Mouse (Mus musculus) kidney, postnatal 0 days (tissue): ENCODE results near the gene Metrn. TPM values are rescaled to one million over a fixed set of nuclear protein-coding genes. Genes with fewer than 3 reads are reported as not detected.
A peak's percentile ranks its signal among the peaks of the same experiment; 100 is the strongest.

ENCODE experiments used
- ATAC-seq: fragments of 200-750 bp; cut with Nextera tagmentation; replicated peaks from 2 replicates; pipeline ENCODE4 v1.8.0; 2017; ENCODE audit warnings: low read depth, moderate number of reproducible peaks, moderate TSS enrichment, moderate library complexity; ENCODE audit not compliant: low FRiP score
- DNase-seq: peaks from one replicate; pipeline ENCODE4 v3.0.0-alpha.2; 2016; ENCODE audit warnings: low spot score
- H3K27ac ChIP-seq: fragments of 300-500 bp; sonication (generic); 2 replicates; pipeline ENCODE4 v1.5.1; 2014; ENCODE audit warnings: mild to moderate bottlenecking
- H3K27me3 ChIP-seq: fragments of 300-500 bp; sonication (generic); 2 replicates; pipeline ENCODE4 v1.6.1; 2014; ENCODE audit warnings: low read length, mixed read lengths; ENCODE audit not compliant: insufficient read depth
- H3K36me3 ChIP-seq: fragments of 300-500 bp; sonication (generic); 2 replicates; pipeline ENCODE4 v1.6.1; 2014; ENCODE audit warnings: low read length, mixed read lengths; ENCODE audit not compliant: insufficient read depth
- H3K4me1 ChIP-seq: fragments of 300-500 bp; sonication (generic); replicated peaks from 2 replicates; pipeline ENCODE4 v1.6.1; 2014; ENCODE audit warnings: antibody characterized with exemption, low read length, mixed read lengths; ENCODE audit not compliant: insufficient read depth
- H3K4me2 ChIP-seq: fragments of 300-500 bp; sonication (generic); 2 replicates; pipeline ENCODE4 v1.6.1; 2014; ENCODE audit warnings: mild to moderate bottlenecking, low read length, moderate library complexity, mixed read lengths
- H3K4me3 ChIP-seq: fragments of 300-500 bp; sonication (generic); replicated peaks from 2 replicates; pipeline ENCODE4 v1.5.1; 2014; ENCODE audit warnings: low read depth, low read length
- H3K9ac ChIP-seq: fragments of 300-500 bp; sonication (generic); 2 replicates; pipeline ENCODE4 v1.6.1; 2014; ENCODE audit warnings: low read depth, low read length
- H3K9me3 ChIP-seq: fragments of 300-500 bp; sonication (generic); replicated peaks from 2 replicates; pipeline ENCODE4 v1.6.1; 2016; ENCODE audit warnings: low read length, inconsistent platforms, mixed read lengths
- CTCF ChIP-seq: IDR thresholded peaks from 2 replicates; pipeline ENCODE4 v1.5.1; 2016; ENCODE audit warnings: antibody characterized with exemption, low read depth, mild to moderate bottlenecking, moderate library complexity
- WGBS: fragments of 180-500 bp; shearing (Covaris S2); extraction: QIAGEN DNeasy Blood & Tissue Kit; methylation state at CpG from one replicate; pipeline ENCODE4 v1.1.7; 2014; 5-methylcytosine and 5-hydroxymethylcytosine counted together
- polyA plus RNA-seq: library from polyadenylated mRNA; unstranded; fragments of >200 nt; fragmentation: Nextera tagmentation; extraction: Ambion mirVana; gene quantifications from 2 replicates; pipeline ENCODE4 v1.2.1, GENCODE M21; 2015

Gene Metrn
- polyA plus RNA-seq, 1 experiment from 2014 or later: 45.4 TPM

GRCm38 (mm10) chr17:25827546-25828222 lies 30.7 kb upstream of the Metrn start:
- DNase-seq: no peak
- H3K36me3 ChIP-seq: peaks cover 34% of the 10 kb centered on the region
- H3K4me3 ChIP-seq: no peak overlapping the region
- no peaks in the 10 kb centered on the region for H3K27me3 ChIP-seq
- no peak overlapping the region for H3K9ac ChIP-seq
- no peak overlapping the region for H3K27ac ChIP-seq
- H3K9me3 ChIP-seq: no peaks in the 10 kb centered on the region
- H3K4me1 ChIP-seq: peaks cover 37% of the 10 kb centered on the region
- H3K4me2 ChIP-seq: peak overlapping the region; percentile 66; the same call in 1 of the 2 replicates
- TF ChIP-seq CTCF: no peak
- no peak for ATAC-seq
- WGBS: 88% methylated on average over 22 of the region's 22 CpGs

GRCm38 (mm10) chr17:25827011-25827410 lies 30.1 kb upstream of the Metrn start:
- Histone ChIP-seq H3K27ac (no peak overlapping the region), H3K9me3 (no peaks in the 10 kb centered on the region), H3K27me3 (no peaks in the 10 kb centered on the region), H3K9ac (no peak overlapping the region), H3K4me3 (no peak overlapping the region), H3K4me2 (no peak overlapping the region), H3K36me3 (peaks cover 34% of the 10 kb centered on the region), H3K4me1 (peaks cover 36% of the 10 kb centered on the region)
- WGBS: 96% methylated on average over 13 of the region's 13 CpGs
- ATAC-seq (no peak), DNase-seq (no peak)
- no peak for TF ChIP-seq CTCF

DNA sequence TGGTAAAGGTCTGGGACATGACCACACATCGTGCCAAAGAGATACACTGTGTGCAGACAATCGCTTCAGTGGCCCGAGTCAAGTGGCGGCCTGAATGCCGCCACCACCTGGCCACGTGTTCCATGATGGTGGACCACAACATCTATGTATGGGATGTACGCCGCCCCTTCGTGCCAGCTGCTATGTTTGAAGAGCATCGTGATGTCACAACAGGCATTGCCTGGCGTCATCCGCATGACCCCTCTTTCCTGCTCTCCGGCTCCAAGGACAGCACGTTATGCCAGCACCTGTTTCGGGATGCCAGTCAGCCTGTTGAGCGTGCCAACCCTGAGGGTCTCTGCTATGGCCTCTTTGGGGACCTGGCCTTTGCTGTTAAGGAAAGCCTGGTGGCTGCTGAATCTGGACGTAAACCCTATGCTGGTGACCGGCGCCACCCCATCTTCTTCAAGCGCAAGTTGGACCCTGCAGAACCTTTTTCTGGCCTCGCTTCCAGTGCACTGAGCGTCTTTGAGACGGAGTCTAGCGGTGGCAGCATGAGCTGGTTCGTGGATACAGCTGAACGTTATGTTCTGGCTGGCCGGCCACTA lies 29.1 kb upstream of the Metrn start:
- TF ChIP-seq CTCF: no peak
- ATAC-seq (no peak), DNase-seq (no peak)
- Histone ChIP-seq H3K4me3 (no peak overlapping the region), H3K36me3 (peaks cover 30% of the 10 kb centered on the region), H3K9ac (no peak overlapping the region), H3K27ac (no peak overlapping the region), H3K4me2 (no peak overlapping the region), H3K4me1 (peaks cover 27% of the 10 kb centered on the region), H3K27me3 (no peaks in the 10 kb centered on the region), H3K9me3 (no peaks in the 10 kb centered on the region)
- whole genome bisulfite sequencing: 93% methylated on average over 27 of the region's 27 CpGs

GRCm38 (mm10) chr17:25825311-25825710 lies 28.4 kb upstream of the Metrn start:
- ATAC-seq: no peak
- H3K36me3 ChIP-seq: peaks cover 22% of the 10 kb centered on the region
- 86% methylated on average over 6 of the region's 6 CpGs for WGBS
- H3K4me2 ChIP-seq: no peak overlapping the region
- no peak for TF ChIP-seq CTCF
- H3K27ac ChIP-seq: no peak overlapping the region
- H3K9ac ChIP-seq: no peak overlapping the region
- no peak overlapping the region for H3K4me3 ChIP-seq
- H3K9me3 ChIP-seq: no peaks in the 10 kb centered on the region
- peaks cover 26% of the 10 kb centered on the region for H3K4me1 ChIP-seq
- no peak for DNase-seq
- H3K27me3 ChIP-seq: peaks cover 2% of the 10 kb centered on the region; the same call in 1 of the 2 replicates

DNA sequence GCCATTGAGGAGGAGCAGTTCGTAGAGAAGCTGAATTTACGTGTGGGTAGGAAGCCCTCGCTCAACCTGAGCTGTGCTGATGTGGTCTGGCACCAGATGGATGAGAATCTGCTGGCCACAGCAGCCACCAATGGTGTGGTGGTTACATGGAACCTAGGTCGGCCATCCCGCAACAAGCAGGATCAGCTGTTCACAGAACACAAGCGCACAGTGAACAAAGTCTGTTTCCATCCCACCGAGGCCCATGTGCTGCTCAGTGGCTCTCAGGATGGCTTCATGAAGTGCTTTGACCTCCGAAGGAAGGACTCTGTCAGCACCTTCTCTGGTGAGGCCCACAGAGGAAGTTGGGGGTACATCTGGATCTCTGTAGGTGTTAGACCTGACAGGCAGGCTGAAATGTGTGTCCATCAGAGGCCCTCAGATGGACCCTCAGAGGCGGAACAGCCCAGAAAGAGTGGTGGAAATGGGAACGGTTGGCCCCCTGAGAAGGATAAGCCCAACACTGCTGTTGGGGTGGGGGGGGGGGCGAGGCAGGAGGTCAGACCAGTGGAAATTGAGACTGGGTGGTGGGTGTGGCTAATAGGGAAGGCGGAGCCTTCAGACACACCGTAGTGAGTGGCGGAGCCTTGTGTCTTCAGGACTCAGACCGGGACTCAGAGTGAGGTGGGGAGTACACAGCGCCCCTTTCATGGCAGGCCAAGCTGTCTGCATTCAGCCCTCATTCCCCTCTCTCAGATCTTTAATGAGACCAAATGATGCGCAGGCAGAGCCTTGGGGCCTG lies 27.6 kb upstream of the Metrn start:
- WGBS: 68% methylated on average over 17 of the region's 17 CpGs
- ATAC-seq (no peak), DNase-seq (no peak)
- Histone ChIP-seq H3K9me3 (no peaks in the 10 kb centered on the region), H3K4me1 (peaks cover 20% of the 10 kb centered on the region), H3K36me3 (peaks cover 19% of the 10 kb centered on the region; the same call in 1 of the 2 replicates), H3K27me3 (peaks cover 9% of the 10 kb centered on the region), H3K27ac (no peak overlapping the region; the same call in 1 of the 2 replicates), H3K9ac (peak overlapping the region; percentile 58), H3K4me3 (peak overlapping the region; percentile 51), H3K4me2 (peak overlapping the region; percentile 77)
- TF ChIP-seq CTCF: no peak

DNA sequence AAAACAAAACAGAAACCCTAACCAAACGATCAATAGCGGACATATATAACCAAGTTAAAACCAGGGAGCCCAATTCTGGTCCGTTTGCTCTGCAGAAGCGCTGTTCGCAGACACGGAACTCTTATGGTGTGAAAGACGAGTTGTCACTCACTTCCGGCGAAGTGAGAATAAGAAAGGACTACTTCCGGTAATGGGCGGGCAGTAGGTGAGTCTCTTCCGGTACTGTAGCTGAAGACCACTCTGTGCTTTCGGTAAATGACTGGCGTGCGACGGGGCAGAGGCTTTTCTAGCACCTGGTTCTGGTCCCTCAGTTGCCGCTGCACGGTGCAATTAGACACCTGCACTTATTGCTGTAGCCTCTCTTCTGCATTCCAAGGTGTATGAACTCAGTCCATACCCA lies 26.5 kb upstream of the Metrn start, which contains the start of gene Wdr24:
Gene Wdr24, plus strand, starts transcription at position 176 of the 400 bp plus-strand sequence.
- ATAC-seq (peak; percentile 31; the same call in 1 of the 2 replicates), DNase-seq (peak; percentile 94)
- WGBS: under 1% methylated on average over 18 of the region's 18 CpGs

More for the DNA sequence above, 26.5 kb upstream of the Metrn start, which contains the start of gene Wdr24:
- H3K4me2 ChIP-seq: peak within 1 kb of the TSS; percentile 77
- no peak; the same call in 1 of the 2 replicates for TF ChIP-seq CTCF
- no peaks in the 10 kb centered on the region for H3K9me3 ChIP-seq
- H3K4me3 ChIP-seq: peak within 1 kb of the TSS; percentile 51
- peaks cover 19% of the 10 kb centered on the region; the same call in 1 of the 2 replicates for H3K36me3 ChIP-seq
- peak within 1 kb of the TSS; percentile 58 for H3K9ac ChIP-seq
- H3K27me3 ChIP-seq: peaks cover 15% of the 10 kb centered on the region
- H3K4me1 ChIP-seq: peaks cover 16% of the 10 kb centered on the region
- no peak within 1 kb of the TSS; the same call in 1 of the 2 replicates for H3K27ac ChIP-seq
